Mouse (Mus musculus) embryonic facial prominence, embryonic 15.5 days (tissue): ENCODE measurements around the gene Cbr2. TPM values are rescaled to one million over a fixed set of nuclear protein-coding genes. Genes with fewer than 3 reads are reported as not detected.
A peak's percentile ranks its signal among the peaks of the same experiment; 100 is the strongest.
"Not testable (repeated sequence)": the region's sequence is repeated elsewhere in the genome, so short reads cannot be mapped to it uniquely, and the experiment has no call there.

Source experiments
- ATAC-seq: fragments of 200-750 bp; cut with Nextera tagmentation; 2 replicates; pipeline ENCODE4 v1.8.0; 2017; ENCODE audit warnings: low read depth, moderate TSS enrichment; ENCODE audit not compliant: insufficient number of reproducible peaks, low FRiP score, low TSS enrichment
- H3K27ac ChIP-seq: fragments of 300-500 bp; sonication (generic); replicated peaks from 2 replicates; pipeline ENCODE4 v1.5.1; 2015; ENCODE audit warnings: mild to moderate bottlenecking, inconsistent platforms
- H3K27me3 ChIP-seq: fragments of 300-500 bp; sonication (generic); 2 replicates; pipeline ENCODE4 v1.6.1; 2015; ENCODE audit warnings: inconsistent platforms
- H3K36me3 ChIP-seq: fragments of 300-500 bp; sonication (generic); 2 replicates; pipeline ENCODE4 v1.6.1; 2015; ENCODE audit warnings: mild to moderate bottlenecking, inconsistent platforms
- H3K4me1 ChIP-seq: fragments of 300-500 bp; sonication (generic); 2 replicates; pipeline ENCODE4 v1.6.1; 2015; ENCODE audit warnings: inconsistent platforms
- H3K4me2 ChIP-seq: fragments of 300-500 bp; sonication (generic); replicated peaks from 2 replicates; pipeline ENCODE4 v1.6.1; 2015; ENCODE audit warnings: mild to moderate bottlenecking, inconsistent platforms
- H3K4me3 ChIP-seq: fragments of 300-500 bp; sonication (generic); replicated peaks from 2 replicates; pipeline ENCODE4 v1.5.1; 2015; ENCODE audit warnings: mild to moderate bottlenecking, inconsistent platforms
- H3K9ac ChIP-seq: fragments of 300-500 bp; sonication (generic); 2 replicates; pipeline ENCODE4 v1.6.1; 2015; ENCODE audit warnings: inconsistent platforms
- H3K9me3 ChIP-seq: fragments of 300-500 bp; sonication (generic); replicated peaks from 2 replicates; pipeline ENCODE4 v1.6.1; 2016; ENCODE audit warnings: inconsistent platforms
- WGBS: fragments of 180-500 bp; shearing (Covaris S2); methylation state at CpG from one replicate; pipeline ENCODE4 v1.1.7; 2015; 5-methylcytosine and 5-hydroxymethylcytosine counted together
- polyA plus RNA-seq: library from polyadenylated mRNA; unstranded; fragments of >200 nt; fragmentation: Nextera tagmentation; extraction: Ambion mirVana; gene quantifications from 2 replicates; pipeline ENCODE4 v1.2.1, GENCODE M21; 2015

Cbr2 gene
- 193 and 315 TPM in 2 replicates for polyA plus RNA-seq

- Histone ChIP-seq H3K9me3 (no peaks in the 10 kb centered on the region), H3K36me3 (no peaks in the 10 kb centered on the region), H3K4me3 (peak within 1 kb of the TSS; percentile 3; the same call in 1 of the 2 replicates), H3K4me1 (peaks cover 23% of the 10 kb centered on the region), H3K27ac (peak within 1 kb of the TSS; percentile 68), H3K4me2 (peak within 1 kb of the TSS; percentile 10; the same call in 1 of the 2 replicates), H3K9ac (no peak within 1 kb of the TSS), H3K27me3 (no peaks in the 10 kb centered on the region)
- ATAC-seq: no peak
- WGBS: 62% methylated on average over 12 of the region's 12 CpGs
Observed at GRCm38 (mm10) chr11:120731858-120732680, at the start of gene Cbr2. Gene Cbr2 (minus strand): TSS chr11:120732114.

- not testable (repeated sequence) for H3K27me3 ChIP-seq, ATAC-seq, H3K4me2 ChIP-seq, H3K9me3 ChIP-seq, H3K9ac ChIP-seq, H3K27ac ChIP-seq, H3K4me3 ChIP-seq
- 94% methylated on average over 6 of the region's 6 CpGs for WGBS
- peaks cover 13% of the 10 kb centered on the region for H3K36me3 ChIP-seq
- H3K4me1 ChIP-seq: peaks cover 24% of the 10 kb centered on the region
Observed at GRCm38 (mm10) chr11:120781361-120781760, 49.4 kb upstream of the Cbr2 start.

GRCm38 (mm10) chr11:120779876-120780275 is 48.0 kb upstream of the Cbr2 start:
- 88% methylated on average over 1 of the region's 1 CpGs for WGBS
- Histone ChIP-seq H3K9me3 (no peaks in the 10 kb centered on the region), H3K27ac (no peak overlapping the region), H3K4me1 (peaks cover 21% of the 10 kb centered on the region), H3K27me3 (no peaks in the 10 kb centered on the region), H3K4me3 (no peak overlapping the region), H3K36me3 (peaks cover 9% of the 10 kb centered on the region; the same call in 1 of the 2 replicates), H3K9ac (no peak overlapping the region), H3K4me2 (no peak overlapping the region)
- ATAC-seq: no peak

GRCm38 (mm10) chr11:120777123-120777522 is 45.2 kb upstream of the Cbr2 start:
- peaks cover 9% of the 10 kb centered on the region for H3K4me1 ChIP-seq
- no peak overlapping the region for H3K27ac ChIP-seq
- H3K9me3 ChIP-seq: no peaks in the 10 kb centered on the region
- ATAC-seq: no peak
- 22% methylated on average over 6 of the region's 6 CpGs for WGBS
- H3K4me3 ChIP-seq: no peak overlapping the region
- peaks cover 9% of the 10 kb centered on the region; the same call in 1 of the 2 replicates for H3K36me3 ChIP-seq
- no peak overlapping the region for H3K4me2 ChIP-seq
- no peak overlapping the region for H3K9ac ChIP-seq
- H3K27me3 ChIP-seq: no peaks in the 10 kb centered on the region

GRCm38 (mm10) chr11:120775774-120776469 is 44.0 kb upstream of the Cbr2 start:
- H3K27ac ChIP-seq: no peak overlapping the region
- H3K27me3 ChIP-seq: no peaks in the 10 kb centered on the region
- no peaks in the 10 kb centered on the region for H3K9me3 ChIP-seq
- H3K4me3 ChIP-seq: no peak overlapping the region
- WGBS: 26% methylated on average over 15 of the region's 15 CpGs
- H3K36me3 ChIP-seq: 0 out of 2 replicates have a peak, but pooled peaks cover 4% of the 10 kb centered on the region
- H3K9ac ChIP-seq: no peak overlapping the region
- no peak overlapping the region for H3K4me2 ChIP-seq
- peaks cover 9% of the 10 kb centered on the region for H3K4me1 ChIP-seq
- peak; percentile 86 for ATAC-seq

- Histone ChIP-seq H3K27me3 (no peaks in the 10 kb centered on the region), H3K27ac (no peak overlapping the region), H3K4me2 (no peak overlapping the region), H3K36me3 (no peaks in the 10 kb centered on the region), H3K9ac (no peak overlapping the region), H3K9me3 (no peaks in the 10 kb centered on the region), H3K4me3 (no peak overlapping the region), H3K4me1 (peaks cover 9% of the 10 kb centered on the region)
- ATAC-seq: no peak
- WGBS: 71% methylated on average over 7 of the region's 7 CpGs
Observed at GRCm38 (mm10) chr11:120773463-120774190, 41.7 kb upstream of the Cbr2 start.

GRCm38 (mm10) chr11:120772749-120773148 is 40.8 kb upstream of the Cbr2 start:
- Histone ChIP-seq H3K4me3 (no peak overlapping the region), H3K36me3 (no peaks in the 10 kb centered on the region), H3K27me3 (no peaks in the 10 kb centered on the region), H3K9ac (no peak overlapping the region), H3K27ac (no peak overlapping the region), H3K4me1 (peaks cover 9% of the 10 kb centered on the region), H3K4me2 (no peak overlapping the region), H3K9me3 (no peaks in the 10 kb centered on the region)
- 80% methylated on average over 3 of the region's 3 CpGs for WGBS
- ATAC-seq: no peak

DNA sequence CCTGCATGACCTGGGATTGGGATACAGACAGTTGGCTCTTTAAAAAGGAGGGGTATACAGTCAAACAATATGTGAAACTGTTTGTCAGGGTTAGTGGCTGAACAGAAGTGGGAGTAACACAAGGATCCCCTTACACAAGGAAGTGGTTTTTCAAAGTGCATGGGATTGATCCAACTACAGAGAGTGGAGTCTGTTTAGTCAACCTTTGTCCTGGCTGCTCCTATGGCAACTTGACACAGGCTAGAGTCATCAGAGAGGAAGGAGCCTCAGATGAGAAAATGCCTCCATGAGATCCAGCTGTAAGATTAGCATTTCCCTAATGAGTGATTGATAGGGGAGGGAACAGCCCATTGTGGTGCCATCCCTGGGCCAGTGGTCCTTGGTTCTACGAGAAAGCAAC is 36.3 kb upstream of the Cbr2 start:
- 67% methylated on average over 1 of the region's 1 CpGs for WGBS
- no peaks in the 10 kb centered on the region for H3K4me1 ChIP-seq
- H3K27ac ChIP-seq: no peak overlapping the region
- H3K4me3 ChIP-seq: no peak overlapping the region
- no peak for ATAC-seq
- H3K9me3 ChIP-seq: no peaks in the 10 kb centered on the region
- H3K27me3 ChIP-seq: no peaks in the 10 kb centered on the region
- H3K36me3 ChIP-seq: no peaks in the 10 kb centered on the region
- H3K9ac ChIP-seq: no peak overlapping the region
- no peak overlapping the region for H3K4me2 ChIP-seq

DNA sequence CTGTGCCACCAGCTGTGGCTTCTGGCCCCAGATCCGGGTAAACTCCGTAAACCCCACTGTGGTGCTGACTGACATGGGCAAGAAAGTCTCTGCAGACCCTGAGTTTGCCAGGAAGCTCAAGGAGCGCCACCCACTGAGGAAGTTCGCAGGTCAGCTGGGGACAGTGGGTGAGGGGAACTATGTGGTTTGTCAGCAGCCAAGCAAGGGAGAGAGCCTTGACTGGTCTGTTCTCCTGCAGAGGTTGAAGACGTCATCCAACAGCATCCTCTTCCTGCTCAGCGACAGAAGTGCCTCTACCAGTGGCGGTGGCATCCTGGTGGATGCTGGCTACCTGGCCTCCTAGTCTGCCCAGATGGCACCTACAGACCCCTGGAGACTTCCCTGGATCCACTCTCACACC is 35.1 kb upstream of the Cbr2 start:
- not testable (repeated sequence) for H3K27me3 ChIP-seq, H3K36me3 ChIP-seq, H3K9me3 ChIP-seq, ATAC-seq, H3K9ac ChIP-seq, H3K4me1 ChIP-seq, H3K4me3 ChIP-seq, H3K27ac ChIP-seq, H3K4me2 ChIP-seq
- WGBS: 65% methylated on average over 3 of the region's 7 CpGs

DNA sequence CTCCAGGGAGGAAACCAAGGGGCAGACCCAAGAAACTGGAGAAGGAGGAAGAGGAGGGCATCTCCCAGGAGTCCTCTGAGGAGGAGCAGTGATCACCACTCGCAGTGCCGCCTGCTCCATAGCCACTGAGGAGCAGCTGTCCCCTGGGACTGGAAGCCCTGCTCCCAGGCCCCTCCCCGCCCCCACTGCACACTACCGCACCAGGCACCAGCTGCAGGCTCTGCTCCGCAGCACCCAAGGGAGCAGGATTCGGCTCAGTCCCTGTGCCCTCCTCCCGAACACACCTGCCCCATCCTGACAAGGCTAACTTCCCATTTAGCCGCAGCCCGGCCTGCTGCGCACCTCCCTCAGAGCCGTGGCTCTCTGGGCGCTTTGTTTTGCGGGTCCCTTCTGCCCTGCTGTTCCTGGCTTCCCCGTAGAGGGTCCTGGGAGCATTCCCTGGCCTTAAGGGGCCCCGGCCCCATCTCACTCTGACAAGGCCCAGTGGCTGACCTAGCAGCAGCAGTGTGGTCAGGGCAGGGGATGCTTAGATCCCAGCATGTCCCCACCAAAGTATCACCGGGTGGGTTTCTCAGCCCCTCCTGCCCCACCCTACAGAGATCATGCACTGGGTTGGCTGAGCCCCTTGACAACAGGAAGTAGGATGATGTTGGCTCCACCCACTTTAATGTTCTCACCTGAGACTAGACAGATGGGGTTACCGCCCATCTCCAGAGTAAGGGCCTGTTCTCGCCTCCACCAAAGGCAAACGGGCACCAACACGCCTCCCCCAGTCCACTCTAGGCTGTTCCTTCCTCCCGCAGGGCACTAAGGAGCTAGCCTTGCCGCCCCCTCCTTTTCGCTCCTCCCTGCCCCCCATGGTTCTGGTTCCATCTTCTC is 31.4 kb upstream of the Cbr2 start:
- peak; percentile 52 for ATAC-seq
- not testable (repeated sequence) for H3K9ac ChIP-seq
- 2% methylated on average over 10 of the region's 23 CpGs for WGBS

More for the DNA sequence above, 31.4 kb upstream of the Cbr2 start:
- H3K27me3 ChIP-seq, H3K27ac ChIP-seq, H3K9me3 ChIP-seq, H3K4me3 ChIP-seq, H3K4me1 ChIP-seq, H3K36me3 ChIP-seq: not testable (repeated sequence)
- peak overlapping the region; percentile 8; the same call in 1 of the 2 replicates for H3K4me2 ChIP-seq
